Mouse (Mus musculus) liver, adult 2 months (tissue): ENCODE results near the gene Elmo3.

Source experiments
- CTCF ChIP-seq: fragments of 200-500 bp; IDR thresholded peaks from 2 replicates; pipeline ENCODE4 v1.5.1; 2011; ENCODE audit warnings: low read depth, low read length, control low read depth
- POLR2A ChIP-seq: fragments of 200-500 bp; IDR thresholded peaks from 2 replicates; pipeline ENCODE4 v1.6.1; 2011; ENCODE audit warnings: low read length, control low read depth; ENCODE audit not compliant: insufficient read depth; ENCODE audit errors: extremely low read depth

DNA sequence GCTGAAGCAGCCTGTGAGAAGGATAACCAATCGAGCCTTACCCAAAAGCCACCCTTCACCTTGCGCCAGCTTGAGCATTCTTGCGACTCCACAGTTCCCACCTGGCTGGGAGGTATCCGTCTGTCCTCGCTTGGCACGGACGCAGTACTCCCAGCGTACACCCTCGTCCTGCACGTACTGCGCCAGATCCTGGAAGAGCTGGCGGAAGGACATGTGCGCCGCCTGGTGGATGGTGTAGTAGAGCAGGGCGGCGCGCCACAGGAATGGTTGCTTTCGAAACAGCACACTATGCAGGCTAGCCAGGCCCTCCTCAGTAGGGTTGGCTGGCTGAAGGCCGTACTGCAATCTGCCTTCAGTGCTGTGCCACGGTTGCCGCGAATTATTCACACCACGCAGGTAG, 22.3 kb upstream of the Elmo3 start:
- TF ChIP-seq POLR2A (no peak), CTCF (peak; percentile 98)
